Mouse (Mus musculus): Measurements from ENCODE around the gene Vps4b.
A peak's percentile ranks its signal among the peaks of the same experiment; 100 is the strongest.

The Vps4b gene

DNA sequence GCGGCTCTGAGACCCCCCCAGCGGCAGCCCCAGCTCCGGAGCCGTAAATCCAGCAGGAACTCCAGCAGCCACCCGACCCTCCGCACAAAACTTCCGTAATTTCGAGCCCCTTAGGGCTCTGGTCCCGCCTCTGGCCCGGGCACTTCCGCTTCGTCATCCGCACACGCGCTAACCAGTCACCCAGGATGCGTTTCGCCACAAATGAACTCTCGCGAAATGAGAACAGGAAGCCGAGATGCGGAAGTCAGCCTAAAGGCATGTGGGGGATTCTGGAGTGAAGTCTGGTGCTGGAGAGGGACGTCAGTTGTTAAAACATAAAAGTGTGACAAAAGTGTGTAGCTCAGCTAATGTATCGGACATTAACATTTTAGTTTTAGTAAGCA lies at the start of gene Vps4b:
Gene Vps4b, minus strand, starts transcription at position 187 of the 383 bp plus-strand sequence.
- peak; percentile 91 for DNase-seq

DNA sequence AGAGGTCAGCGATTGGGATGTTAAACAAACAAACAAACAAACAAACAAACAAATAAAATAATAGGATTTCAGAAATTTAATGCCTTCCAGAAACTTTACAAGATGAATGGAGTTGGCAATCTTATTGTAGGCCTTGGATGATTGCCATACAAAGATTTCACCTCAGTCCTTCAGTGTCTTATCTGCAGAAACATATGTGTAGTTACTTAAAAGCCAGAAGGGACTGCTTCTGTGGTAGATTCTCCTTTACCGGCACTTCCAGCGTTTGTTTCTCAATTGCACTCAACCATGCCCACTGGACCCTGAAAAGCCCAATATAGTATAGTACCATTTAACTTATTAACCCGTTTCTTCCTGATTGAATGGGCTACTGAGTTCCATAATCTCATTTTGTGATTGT lies 32.3 kb upstream of the Vps4b start:
- DNase-seq: no peak

DNA sequence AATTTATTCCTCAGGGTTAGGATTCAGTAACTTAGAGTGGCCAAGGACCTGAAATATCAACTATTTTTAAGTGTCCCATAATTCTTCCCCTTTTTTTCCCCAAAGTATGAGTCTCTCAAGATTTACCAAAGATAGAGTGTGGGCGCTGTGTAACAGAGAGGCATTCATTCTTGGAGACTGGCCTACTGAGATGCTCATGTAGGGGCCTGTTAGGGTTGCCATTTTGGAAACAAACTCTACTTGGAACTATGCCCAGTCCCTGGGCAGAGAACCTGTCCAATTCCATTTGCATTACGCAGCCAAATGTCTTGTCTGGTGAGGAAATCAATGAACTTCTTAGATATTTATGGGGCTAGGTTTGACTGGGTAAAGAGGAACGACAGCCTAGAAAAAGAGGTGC lies 25.8 kb upstream of the Vps4b start:
- no peak for DNase-seq

DNA sequence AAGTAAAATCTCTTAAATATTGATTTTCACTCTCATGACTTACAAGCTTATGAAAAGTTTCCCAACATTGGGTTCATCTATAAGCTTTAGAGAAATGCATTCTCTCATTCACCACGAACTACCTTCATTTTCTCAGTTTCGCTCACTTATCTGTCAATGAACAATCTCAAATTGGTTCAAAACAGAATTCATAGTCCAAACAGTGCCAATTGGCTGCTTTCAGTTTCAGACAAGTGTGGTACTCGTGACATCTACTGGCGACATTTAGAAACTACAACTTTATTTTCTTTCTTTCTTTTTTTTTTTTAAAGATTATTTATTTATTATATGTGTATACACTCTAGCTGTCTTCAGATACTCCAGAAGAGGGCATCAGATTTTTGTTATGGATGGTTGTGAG lies 21.8 kb upstream of the Vps4b start:
- no peak for DNase-seq

DNA sequence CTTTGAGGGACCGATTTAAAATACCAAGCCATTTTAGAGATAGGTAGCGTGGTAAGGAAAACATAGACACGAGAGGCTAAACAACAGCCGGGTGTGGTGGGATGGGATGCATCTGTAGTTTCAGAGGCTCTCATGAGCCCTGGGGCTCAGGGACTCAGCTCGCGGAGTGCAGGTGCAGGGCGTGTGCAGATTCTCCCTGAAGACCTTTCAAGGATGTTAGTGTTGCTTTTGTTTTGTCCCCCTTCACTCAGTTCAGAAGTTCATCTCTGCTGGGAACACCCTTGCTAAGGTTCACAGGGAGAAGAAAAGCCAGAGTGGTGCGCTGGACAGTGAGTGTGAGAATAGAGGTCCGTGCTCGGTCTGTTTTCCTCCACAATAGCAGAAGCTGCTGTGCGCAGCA lies 20.2 kb upstream of the Vps4b start:
- DNase-seq: no peak

DNA sequence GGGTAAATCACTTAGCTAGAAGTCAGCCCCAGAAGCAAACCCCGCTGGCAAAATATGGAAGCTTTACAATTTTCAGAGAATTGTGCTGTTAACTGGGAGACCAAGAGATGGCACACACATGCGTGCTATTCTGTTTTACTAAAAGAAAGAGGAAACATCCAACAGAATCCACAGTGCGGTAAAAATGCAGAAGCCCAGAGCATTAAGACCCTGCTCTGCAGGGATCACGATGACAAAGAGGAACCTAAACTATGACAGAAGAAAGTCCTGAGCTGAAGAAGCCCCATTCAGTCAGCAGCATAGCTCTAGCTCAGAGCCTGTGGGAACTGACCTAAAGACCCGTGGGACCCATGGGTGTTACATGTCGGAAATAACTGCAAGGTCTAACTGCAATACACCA lies 18.7 kb upstream of the Vps4b start:
- DNase-seq: no peak

DNA sequence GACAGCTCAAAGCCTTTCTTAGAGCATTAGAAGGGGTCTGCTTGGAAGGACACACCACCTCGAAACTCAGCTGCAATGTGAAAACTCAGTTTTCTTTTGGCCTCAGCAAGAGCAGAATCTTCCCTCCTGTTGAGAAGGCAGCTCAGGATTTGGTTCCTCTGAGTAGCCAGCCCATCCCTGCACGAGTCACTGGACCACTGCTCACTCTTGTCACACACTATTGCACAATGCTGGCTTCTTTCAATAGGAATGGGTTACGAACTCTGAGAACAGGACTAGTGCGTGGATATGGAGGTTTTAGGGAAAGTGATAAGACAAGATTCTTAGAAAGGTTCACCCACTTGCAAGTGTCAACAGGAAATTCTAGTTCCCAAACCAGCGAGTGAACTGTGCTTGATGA lies 18.3 kb upstream of the Vps4b start:
- DNase-seq: no peak

DNA sequence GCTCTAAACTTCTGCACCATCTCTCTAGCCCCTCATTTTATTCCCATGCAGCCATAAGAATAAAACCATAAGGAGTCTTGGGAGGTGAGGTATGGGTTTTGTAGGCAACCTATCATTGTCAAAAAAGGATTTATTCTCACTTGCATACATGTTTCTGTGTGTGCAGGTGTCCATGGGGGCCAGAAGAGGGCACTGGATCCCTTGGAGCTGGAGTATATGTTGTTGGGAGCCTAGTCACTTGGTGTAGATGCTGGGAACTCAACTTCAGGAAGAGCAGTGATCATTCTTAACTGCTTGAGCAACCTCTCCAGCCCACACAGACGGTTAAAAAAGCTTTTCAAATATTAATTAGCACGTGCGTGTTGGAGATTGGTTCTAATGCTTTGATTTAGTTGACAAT lies 3.4 kb upstream of the Vps4b start:
- no peak for DNase-seq

DNA sequence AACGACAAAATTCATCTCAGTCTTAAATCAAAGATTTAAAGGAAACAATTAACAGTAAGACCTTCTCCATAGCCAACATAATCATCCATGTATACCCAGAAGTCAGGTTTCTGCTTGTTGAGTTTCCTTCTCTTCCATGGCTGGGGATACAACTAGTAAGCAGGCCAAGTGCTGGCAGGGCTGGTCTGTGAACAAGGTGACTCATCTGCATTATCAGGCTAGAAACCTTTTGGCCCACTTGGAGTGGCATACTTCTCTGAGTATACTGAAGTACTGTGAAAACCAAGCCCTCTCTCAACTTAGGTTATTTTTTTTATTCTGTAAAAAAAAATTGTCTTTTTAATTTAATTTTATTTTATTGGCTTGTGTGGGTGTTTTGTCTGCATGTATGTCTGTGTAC lies 2.9 kb upstream of the Vps4b start:
- DNase-seq: no peak

DNA sequence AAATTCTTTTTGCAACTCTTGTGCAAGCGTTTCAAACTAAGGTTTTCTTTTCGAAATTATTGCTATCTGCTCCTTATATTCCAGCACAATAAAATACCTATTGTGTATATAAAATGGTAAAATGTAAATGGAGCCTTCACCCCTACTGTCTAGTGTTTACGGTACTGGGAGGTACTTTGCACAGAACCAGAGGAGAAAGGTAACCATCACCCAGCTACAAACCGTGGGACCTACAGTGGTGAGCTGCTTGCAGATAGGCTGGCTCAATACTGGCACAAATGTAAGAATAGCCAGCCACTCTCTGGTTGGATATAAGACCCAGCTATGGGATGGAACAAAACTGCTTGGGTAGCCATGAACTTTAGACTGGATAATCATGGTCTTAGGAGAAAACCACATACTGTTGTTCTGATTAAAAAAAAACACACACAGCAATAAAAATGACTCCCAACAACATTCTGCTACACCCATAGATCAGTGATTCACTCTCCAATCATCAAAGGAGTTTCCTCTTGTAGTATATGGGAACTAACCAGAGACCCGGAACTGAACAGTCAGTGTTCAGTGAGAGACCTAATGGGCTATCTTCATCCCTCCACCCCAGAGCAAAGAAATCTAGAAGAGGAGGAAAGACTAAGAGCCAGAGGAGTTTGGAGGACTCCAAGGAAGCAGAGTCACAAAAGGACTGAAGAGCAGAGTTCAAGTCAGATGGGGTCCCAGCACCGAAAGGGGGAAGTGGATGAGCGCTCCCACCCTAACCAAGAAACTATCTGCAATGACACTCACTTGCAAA lies 655 bp upstream of the Vps4b start:
- DNase-seq: no peak

DNA sequence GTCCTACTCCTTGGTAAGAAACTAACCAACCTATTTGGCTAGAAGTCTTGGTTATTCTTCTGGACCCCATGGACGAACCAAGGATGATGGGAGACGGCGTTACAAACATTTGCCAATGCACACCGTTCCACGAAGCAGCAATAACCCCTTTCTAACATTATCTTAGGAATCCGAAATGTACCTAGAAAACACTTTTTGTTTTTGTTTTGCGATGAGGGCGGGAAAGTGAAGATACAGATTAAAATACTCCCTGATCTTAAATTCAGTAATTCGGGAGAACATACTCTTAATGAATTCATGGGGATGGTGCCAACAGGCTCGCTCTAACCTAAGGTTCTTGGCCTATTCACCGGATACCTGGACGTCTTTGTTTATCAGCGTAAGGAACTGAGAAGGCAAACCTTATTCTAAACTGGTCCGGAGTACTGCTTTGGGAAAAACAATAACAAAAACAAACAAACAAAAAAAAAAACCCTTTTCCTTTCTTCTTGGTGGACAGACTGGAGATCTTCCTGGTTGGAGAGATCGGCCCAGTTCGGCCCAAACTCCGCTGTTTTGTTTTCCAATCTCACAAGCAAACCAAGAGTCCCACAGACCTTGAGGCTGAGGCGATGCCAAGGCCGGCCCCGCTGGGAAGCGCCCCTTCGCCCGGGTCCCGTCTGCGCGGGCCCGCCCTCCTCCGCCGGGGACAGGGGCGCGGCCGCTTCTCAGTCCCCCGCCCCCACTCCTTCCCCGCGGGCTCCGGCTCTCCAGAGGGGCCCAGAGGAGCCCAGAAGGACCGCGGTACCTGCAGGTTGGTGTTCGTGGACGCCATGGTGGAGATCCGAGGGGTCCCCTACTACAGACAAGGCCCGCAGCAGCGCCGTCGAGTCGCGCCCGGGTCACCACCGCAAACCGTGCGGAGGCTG lies 640 bp downstream of the Vps4b start:
- DNase-seq: no peak

DNA sequence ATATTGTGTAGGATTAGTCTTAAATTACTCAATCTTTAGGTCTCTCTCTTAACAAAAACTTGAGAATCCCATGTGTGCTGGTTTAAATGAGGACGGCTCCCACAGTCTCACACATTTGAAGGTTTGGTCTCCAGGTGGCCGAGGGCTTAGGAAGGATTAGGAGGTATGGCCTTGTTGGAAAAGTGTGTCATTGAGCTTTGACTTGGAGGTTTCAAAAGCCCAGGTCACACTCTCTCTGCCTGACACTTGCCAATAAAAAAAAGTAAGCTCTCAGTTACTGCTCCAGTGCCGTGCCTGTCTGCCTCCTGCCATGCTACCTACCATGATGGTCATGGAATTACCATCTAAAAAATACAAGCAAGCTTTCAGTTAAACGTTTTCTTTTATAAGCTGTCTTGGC lies 21.6 kb downstream of the Vps4b start:
- no peak for DNase-seq

DNA sequence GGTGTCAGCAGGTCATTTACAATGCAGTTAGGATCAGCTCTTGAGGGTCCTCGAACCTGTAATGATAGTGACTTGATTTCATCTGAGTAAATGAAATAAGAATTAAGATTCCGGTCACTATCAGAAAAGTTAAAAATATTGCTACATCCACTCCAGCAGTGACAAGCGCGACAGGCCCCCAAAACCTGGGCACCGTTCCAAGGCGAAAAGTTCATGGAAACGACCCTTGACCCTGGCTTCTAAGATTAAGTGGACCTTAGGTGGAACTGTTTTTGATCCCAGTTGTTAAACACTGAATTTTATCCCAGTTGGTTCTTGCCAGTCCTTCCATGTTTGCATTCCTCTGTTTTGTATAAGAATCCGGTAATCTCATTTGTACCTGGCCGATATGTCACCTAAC lies 22.4 kb downstream of the Vps4b start:
- DNase-seq: no peak

DNA sequence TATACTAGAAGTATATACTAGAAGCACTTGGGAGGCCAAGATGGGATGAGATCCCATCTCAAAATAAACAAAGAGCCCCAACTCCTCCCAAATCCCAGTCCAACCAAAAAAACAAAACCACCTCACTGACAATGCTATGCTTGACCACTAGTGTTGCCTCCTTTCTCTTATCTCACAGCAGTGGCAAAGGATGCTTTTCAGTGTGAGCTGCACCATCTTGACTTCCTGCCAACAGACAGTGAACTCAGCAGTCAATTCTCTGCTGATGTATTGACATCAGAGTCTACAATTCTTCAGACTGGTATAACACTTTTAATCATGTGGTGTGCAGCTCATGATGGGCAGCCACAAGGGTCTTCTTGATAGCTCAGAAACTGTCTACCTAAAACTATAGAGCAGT lies 27.8 kb downstream of the Vps4b start:
- no peak for DNase-seq

DNA sequence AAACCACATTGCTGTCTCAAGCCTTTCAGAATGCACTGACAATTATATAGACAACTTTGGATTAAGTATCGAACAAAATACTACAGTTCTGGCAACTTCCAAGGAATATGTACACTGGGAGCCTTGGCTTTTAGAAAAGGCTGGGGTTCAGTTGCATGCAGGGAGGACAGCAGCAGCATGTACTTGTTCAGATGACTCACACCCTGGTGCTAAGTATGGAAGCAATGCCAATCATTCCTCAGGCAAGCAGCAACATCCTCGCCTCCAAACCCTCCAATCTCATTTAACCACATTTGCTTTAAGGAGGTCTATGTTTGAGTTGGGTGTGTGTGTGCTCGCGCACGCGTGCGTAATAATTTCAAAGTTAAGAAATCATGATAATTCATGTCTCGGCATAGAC lies 30.8 kb downstream of the Vps4b start:
- no peak for DNase-seq

DNA sequence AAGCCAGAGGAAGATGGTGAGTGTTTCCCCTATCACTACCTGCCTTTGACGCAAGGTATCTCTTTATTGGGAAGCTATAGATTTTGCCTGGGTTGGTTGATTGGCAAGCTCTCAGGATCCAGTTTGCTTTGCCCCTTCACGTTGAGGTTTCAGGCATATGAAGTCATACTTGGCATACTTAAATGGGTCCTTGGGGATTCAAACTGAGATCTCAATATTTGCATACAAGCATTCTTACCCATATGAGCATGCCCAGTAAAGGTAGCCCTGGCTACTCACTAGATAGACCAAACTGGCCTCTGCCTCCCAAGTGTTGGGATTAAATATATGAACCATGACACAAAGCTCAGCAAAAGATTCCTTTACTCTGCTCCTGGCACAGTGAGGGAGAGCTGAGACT lies 31.7 kb downstream of the Vps4b start:
- DNase-seq: no peak

DNA sequence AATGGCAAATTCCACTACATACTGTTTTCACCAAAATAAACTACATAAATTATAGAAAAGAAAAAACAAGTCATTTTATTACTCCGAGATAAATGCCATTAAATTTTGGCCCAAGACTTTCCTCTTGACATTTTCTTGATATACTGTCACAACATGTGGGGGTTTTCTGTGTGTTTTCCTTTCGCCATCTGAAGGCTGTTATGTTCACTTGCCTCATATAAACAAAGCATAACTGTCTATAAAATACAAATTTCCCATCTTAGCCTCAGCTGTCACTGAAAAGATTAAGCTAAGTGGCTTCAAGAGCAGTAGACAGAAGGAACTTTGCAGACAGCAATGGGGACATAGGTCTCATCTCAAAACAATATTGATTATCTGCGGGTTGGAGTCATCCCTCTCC lies 32.2 kb downstream of the Vps4b start:
- DNase-seq: no peak

DNA sequence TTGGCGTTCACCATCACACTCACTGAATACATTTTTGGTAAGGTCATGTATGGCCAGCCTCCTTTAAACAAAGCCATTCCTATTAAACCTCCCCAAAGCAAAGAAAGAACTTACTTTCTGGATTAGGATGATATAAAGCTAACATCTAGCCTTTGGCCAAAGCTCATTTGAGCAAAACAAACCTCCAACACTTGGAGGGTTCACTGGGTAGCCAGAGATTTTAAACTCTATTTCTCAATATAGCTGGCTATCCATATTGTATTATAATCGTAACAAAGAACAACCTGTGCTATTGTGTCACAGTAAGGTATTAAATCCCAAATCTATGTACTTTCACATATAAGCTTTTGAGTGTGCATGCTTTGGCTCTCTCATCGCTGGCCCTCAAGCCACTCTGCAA lies 35.8 kb downstream of the Vps4b start:
- no peak for DNase-seq

DNA sequence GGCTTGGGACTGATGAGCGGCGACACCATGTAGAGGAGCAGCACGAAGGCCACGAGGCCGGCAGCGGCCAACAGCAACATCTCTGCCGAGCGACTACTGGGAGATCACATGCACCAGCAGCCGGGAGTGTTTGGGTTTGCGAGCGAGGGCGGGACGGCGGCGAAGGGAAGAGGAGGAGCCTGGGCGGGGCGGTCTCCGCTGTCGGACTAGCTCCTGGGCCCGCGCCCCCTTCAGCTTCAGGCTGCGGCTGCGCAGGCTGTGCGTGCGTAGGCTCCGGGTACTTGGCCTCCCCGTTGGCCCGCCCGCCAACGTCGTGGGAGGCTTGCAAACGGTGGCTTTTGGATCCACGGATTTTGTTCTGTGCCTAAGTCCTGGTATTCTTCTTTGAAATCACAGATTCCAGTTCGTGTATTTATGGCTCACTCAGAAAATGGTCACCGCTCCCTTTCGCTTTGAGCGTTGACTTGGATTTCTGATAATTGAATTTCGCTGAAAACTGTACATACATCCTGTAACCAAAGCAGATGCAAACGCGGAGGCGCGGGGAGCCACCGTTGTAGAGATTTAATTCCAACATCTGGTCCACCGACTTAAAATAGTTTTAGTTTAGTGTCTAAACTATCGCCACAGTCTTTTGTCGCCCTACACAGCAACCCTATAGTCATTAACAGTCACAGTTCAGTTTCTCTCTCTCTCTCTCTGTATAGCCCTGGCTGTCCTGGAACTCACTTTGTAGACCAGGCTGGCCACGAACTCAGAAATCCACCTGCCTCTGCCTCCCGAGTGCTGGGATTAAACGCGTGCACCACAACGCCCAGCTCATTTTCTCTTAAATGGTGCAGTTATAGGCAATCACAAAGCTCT lies 36.7 kb downstream of the Vps4b start, which contains the start of gene Kdsr:
Gene Kdsr, minus strand, starts transcription at position 156 of the 864 bp plus-strand sequence.
- DNase-seq: peak; percentile 96

DNA sequence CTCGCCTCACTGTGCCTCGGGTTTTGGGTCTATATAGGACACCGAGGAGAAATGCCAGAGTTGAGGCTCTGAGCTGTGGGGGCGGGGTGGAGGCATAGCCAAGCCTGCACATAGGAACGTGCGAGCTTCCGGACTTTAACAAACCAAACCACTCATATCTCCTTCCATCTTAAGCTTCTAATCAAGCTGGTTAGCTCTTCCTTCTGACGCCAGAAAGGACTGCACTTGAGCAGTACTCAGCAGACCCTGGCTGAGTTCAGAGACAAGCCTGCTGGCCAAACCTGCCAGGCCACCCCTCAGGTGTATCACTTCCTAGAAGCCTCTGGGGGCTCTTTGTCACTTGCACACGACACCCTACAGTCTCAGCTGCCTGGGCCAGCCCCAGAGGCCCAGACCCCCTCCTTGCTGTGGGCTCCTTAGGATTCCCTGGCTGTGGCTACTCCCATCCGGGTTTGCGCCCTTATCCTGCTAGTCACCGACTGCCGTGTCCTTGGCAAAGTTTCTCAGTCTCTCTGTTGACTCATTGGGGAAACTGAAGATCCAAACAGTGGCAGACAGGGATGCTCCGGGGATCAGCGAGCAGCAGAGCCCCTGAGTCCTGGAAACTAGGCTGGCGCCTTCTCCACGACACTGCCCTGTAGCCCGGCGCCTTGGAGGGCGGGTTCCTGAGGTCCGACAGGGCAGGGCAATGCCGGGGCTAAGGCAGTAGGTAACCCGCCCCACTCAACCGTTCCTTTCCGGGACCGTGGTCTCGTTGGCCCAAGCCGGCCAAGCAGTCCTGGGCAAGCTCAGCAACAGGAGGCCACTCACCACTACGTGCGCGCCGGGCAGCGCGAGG lies 37.6 kb downstream of the Vps4b start:
- DNase-seq: peak; percentile 18

DNA sequence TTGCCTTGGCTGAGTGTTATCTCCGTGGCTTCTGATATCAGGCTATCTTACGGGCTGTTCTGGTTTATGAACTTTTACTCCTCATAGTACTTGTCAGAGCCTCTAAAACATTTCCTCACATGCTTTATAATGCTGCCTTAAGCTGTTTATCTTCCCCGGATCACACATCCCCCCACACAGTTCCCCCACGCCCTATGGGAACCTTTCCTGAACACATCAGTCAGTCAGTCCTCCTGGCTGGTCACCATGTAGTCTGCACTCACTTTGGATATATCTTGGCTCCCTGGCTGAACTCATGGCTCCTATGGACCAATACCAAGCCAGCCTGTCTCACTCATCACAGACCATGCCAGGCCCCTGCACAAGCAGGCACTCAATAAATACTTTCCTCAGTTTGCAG lies 39.9 kb downstream of the Vps4b start:
- no peak for DNase-seq

DNA sequence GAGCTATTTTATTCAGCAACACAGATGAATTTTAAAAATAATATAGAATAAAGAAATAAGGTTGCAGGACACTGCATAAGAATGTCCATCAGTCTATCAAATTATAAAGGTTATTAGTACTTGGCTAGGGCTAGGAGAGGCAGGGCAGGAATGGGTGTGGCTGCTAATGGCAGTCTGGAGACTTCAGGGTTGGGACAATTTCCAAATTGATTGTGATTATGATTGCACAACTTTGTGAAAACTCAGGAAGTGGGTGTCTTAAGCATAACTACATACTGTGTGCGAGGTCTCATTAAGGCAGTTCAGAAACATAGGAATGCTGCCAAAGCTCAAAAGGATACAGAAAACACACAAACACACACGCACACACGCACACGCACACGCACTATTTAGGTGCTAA lies 44.5 kb downstream of the Vps4b start:
- DNase-seq: no peak
